Mouse (Mus musculus) CH12.LX (cell line): Measurements from ENCODE around the gene Car11. TPM values are rescaled to one million over a fixed set of nuclear protein-coding genes. Genes with fewer than 3 reads are reported as not detected.

Experiments
- DNase-seq: peaks from one replicate; pipeline ENCODE4 v3.0.0-alpha.2; 2013; ENCODE audit errors: extremely low read depth
- H3K27ac ChIP-seq: 2 replicates; pipeline ENCODE4 v1.5.1; 2012; ENCODE audit warnings: low read depth, mild to moderate bottlenecking, control low read depth, moderate library complexity; ENCODE audit not compliant: insufficient read depth
- H3K27me3 ChIP-seq: replicated peaks from 2 replicates; pipeline ENCODE3; 2012; ENCODE audit warnings: inconsistent platforms
- H3K36me3 ChIP-seq, 2 experiments: replicated peaks in 1 of 2; 2 replicates each; pipeline versions ENCODE3 to v1.6.1; 2012; ENCODE audit warnings: inconsistent platforms in 1 of 2, low read length in 1 of 2, mild to moderate bottlenecking in 1 of 2, mixed read lengths in 1 of 2, moderate library complexity in 1 of 2; ENCODE audit not compliant: control insufficient read depth in 1 of 2, insufficient read depth in 1 of 2
- H3K4me1 ChIP-seq, 2 experiments: 2 replicates each; pipeline ENCODE4 v1.6.1; 2012; ENCODE audit warnings: inconsistent platforms in 1 of 2, moderate library complexity in 1 of 2; ENCODE audit not compliant: insufficient read depth in 2 of 2, control insufficient read depth in 1 of 2
- H3K4me2 ChIP-seq: 2 replicates; pipeline ENCODE4 v1.6.1; 2012; ENCODE audit warnings: low read depth, mild to moderate bottlenecking, control low read depth; ENCODE audit not compliant: poor library complexity, insufficient read depth, severe bottlenecking
- H3K4me3 ChIP-seq, 3 experiments: fragments of 150-350 bp in 1 of 3; sonication (generic) in 1 of 3; replicated peaks in 1 of 3; 2 replicates each; pipeline versions ENCODE3 to v1.5.1; 2011 to 2012; ENCODE audit warnings: low read depth in 2 of 3, low read length in 2 of 3, mild to moderate bottlenecking in 2 of 3, moderate library complexity in 2 of 3, control low read depth in 1 of 3, improper control_type of control experiment in 1 of 3, inconsistent platforms in 1 of 3, mixed read lengths in 1 of 3; ENCODE audit not compliant: poor library complexity in 1 of 3
- H3K79me2 ChIP-seq: replicated peaks from 2 replicates; pipeline ENCODE4 v1.6.1; 2012; ENCODE audit warnings: mild to moderate bottlenecking, moderate library complexity; ENCODE audit not compliant: control insufficient read depth, poor library complexity, insufficient read depth, severe bottlenecking; ENCODE audit errors: extremely low read depth
- H3K9ac ChIP-seq: 2 replicates; pipeline ENCODE4 v1.6.1; 2012; ENCODE audit warnings: low read depth, mild to moderate bottlenecking, control low read depth, moderate library complexity; ENCODE audit not compliant: insufficient read depth
- H3K9me3 ChIP-seq: replicated peaks from 2 replicates; pipeline ENCODE3; 2012; ENCODE audit warnings: low read length, inconsistent platforms, mixed read lengths
- BHLHE40 ChIP-seq: IDR thresholded peaks from 2 replicates; pipeline ENCODE4 v1.6.1; 2011; ENCODE audit warnings: mild to moderate bottlenecking, low read depth, low read length, improper control_type of control experiment
- CHD2 ChIP-seq: IDR thresholded peaks from 2 replicates; pipeline ENCODE4 v1.6.1; 2011; ENCODE audit warnings: low read length, improper control_type of control experiment
- CTCF ChIP-seq, 2 experiments: IDR thresholded peaks in 1 of 2; conservative IDR thresholded peaks in 1 of 2; 2 replicates each; pipeline ENCODE4 v1.5.1; 2011 to 2012; ENCODE audit warnings: low read depth in 2 of 2, low read length in 2 of 2, improper control_type of control experiment in 1 of 2, inconsistent platforms in 1 of 2, mild to moderate bottlenecking in 1 of 2, moderate library complexity in 1 of 2
- E2F4 ChIP-seq: IDR thresholded peaks from 2 replicates; pipeline ENCODE4 v1.6.1; 2011; ENCODE audit warnings: low read depth, low read length, improper control_type of control experiment; ENCODE audit not compliant: insufficient replicate concordance
- ELF1 ChIP-seq: IDR thresholded peaks from 2 replicates; pipeline ENCODE4 v1.6.1; 2014; ENCODE audit warnings: low read depth, mild to moderate bottlenecking, inconsistent platforms, low read length, improper control_type of control experiment
- EP300 ChIP-seq: IDR thresholded peaks from 2 replicates; pipeline ENCODE4 v1.6.1; 2011; ENCODE audit warnings: low read length, improper control_type of control experiment
- IRF4 ChIP-seq: IDR thresholded peaks from 2 replicates; pipeline ENCODE4 v1.6.1; 2014; ENCODE audit warnings: low read depth, mild to moderate bottlenecking, inconsistent platforms, low read length, improper control_type of control experiment
- JUN ChIP-seq: IDR thresholded peaks from 2 replicates; pipeline ENCODE4 v1.6.1; 2011; ENCODE audit warnings: low read depth, mild to moderate bottlenecking, low read length, improper control_type of control experiment, moderate library complexity; ENCODE audit not compliant: insufficient read depth
- JUND ChIP-seq: conservative IDR thresholded peaks from 2 replicates; pipeline ENCODE4 v1.6.1; 2011; ENCODE audit warnings: low read depth, low read length, improper control_type of control experiment
- NRF1 ChIP-seq: IDR thresholded peaks from 2 replicates; pipeline ENCODE4 v1.6.1; 2014; ENCODE audit warnings: low read depth, mild to moderate bottlenecking, inconsistent platforms, low read length, improper control_type of control experiment, moderate library complexity
- PAX5 ChIP-seq: IDR thresholded peaks from 2 replicates; pipeline ENCODE4 v1.6.1; 2012; ENCODE audit warnings: low read length, inconsistent platforms, mixed read lengths
- POLR2A ChIP-seq: IDR thresholded peaks from 2 replicates; pipeline ENCODE4 v1.6.1; 2011; ENCODE audit warnings: low read depth, mild to moderate bottlenecking, improper control_type of control experiment, low read length
- POLR2AphosphoS2 ChIP-seq: IDR thresholded peaks from 2 replicates; pipeline ENCODE4 v1.6.1; 2011; ENCODE audit warnings: low read depth, low read length, improper control_type of control experiment
- RAD21 ChIP-seq: IDR thresholded peaks from 2 replicates; pipeline ENCODE4 v1.6.1; 2011; ENCODE audit warnings: low read depth, mild to moderate bottlenecking, low read length, improper control_type of control experiment, moderate library complexity
- RCOR1 ChIP-seq: conservative IDR thresholded peaks from 2 replicates; pipeline ENCODE4 v1.6.1; 2012; ENCODE audit warnings: low read depth, mild to moderate bottlenecking, inconsistent platforms, low read length, improper control_type of control experiment
- SIN3A ChIP-seq: IDR thresholded peaks from 2 replicates; pipeline ENCODE4 v1.6.1; 2012; ENCODE audit warnings: low read length, improper control_type of control experiment, inconsistent platforms
- ZNF384 ChIP-seq: IDR thresholded peaks from 2 replicates; pipeline ENCODE4 v1.6.1; 2012; ENCODE audit warnings: low read depth, low read length, improper control_type of control experiment, inconsistent platforms
- dilution Hi-C: fragments of 300-500 bp; cut with MboI; formaldehyde crosslinking; loops from 2 replicates; pipeline ENCODE4 v1.14.3; 2020; ENCODE audit warnings: low sequenced_read_pairs; ENCODE audit not compliant: extremely low pct_unique_long_range_greater_than_20kb, extremely low pct_ligation_motif_present
- in situ Hi-C: fragments of 300-500 bp; cut with MboI; formaldehyde crosslinking; loops from 3 replicates; pipeline ENCODE4 v1.14.3; 2019; ENCODE audit warnings: low sequenced_read_pairs, low pct_ligation_motif_present, low pct_unique_long_range_greater_than_20kb, mixed read lengths
- polyA plus RNA-seq: library from polyadenylated mRNA; unstranded; fragments of >175 nt; gene quantifications from 2 replicates; pipeline ENCODE4 v1.2.1, GENCODE M21; 2012; ENCODE audit warnings: low read depth; ENCODE audit not compliant: insufficient read length
- total RNA-seq, 2 experiments: library from RNA; depleted of rRNA; stranded (reverse); fragments of 300-350 nt in 1 of 2; fragments of >200 nt in 1 of 2; gene quantifications; 2 replicates each; pipeline ENCODE4 v1.2.3; 2012 to 2014

The Car11 gene
- total and polyA plus RNA-seq, 3 experiments: not detected

- Histone ChIP-seq H3K4me2 (no peak overlapping the region), H3K36me3 (no peaks in the 10 kb centered on the region), H3K4me1 (peaks cover 3 to 54% of the 10 kb centered on the region in 2 experiments; a peak in 3 of 4 replicates), H3K4me3 (no peak overlapping the region), H3K79me2 (no peaks in the 10 kb centered on the region), H3K27me3 (no peaks in the 10 kb centered on the region), H3K9ac (no peak overlapping the region), H3K27ac (no peak overlapping the region), H3K9me3 (no peaks in the 10 kb centered on the region)
- in situ Hi-C loops: no loop called here
- TF ChIP-seq RAD21 (no peak), PAX5 (no peak), E2F4 (no peak), ELF1 (no peak), JUN (no peak)
- no peak for DNase-seq
- dilution Hi-C loops: no loop called here
Observed at GRCm38 (mm10) chr7:45701607-45702006, 2.0 kb downstream of the Car11 start.

DNA sequence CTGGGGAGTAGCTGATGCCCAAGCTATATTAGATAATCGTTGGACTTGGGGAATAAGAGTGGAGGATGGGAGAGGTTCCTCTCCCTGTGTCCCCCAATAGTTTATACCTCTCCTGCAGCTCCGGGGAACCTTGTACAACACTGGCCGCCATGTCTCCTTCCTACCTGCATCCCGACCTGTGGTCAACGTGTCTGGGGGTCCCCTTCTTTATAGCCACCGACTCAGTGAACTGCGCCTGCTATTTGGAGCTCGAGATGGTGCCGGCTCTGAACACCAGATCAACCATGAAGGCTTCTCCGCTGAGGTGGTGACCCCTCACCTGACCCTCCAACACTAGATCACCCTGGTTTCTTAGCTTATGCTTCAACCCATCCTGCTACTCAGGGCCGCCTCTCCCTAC lies 2.7 kb downstream of the Car11 start:
- Histone ChIP-seq H3K4me1 (peaks cover 3 to 57% of the 10 kb centered on the region in 2 experiments; a peak in 3 of 4 replicates), H3K79me2 (no peaks in the 10 kb centered on the region), H3K4me2 (no peak overlapping the region), H3K4me3 (no peak overlapping the region), H3K27me3 (no peaks in the 10 kb centered on the region), H3K27ac (no peak overlapping the region), H3K9me3 (no peaks in the 10 kb centered on the region), H3K36me3 (no peaks in the 10 kb centered on the region), H3K9ac (no peak overlapping the region)
- no peak for TF ChIP-seq IRF4
- TF ChIP-seq POLR2AphosphoS2: no peak
- no peak for TF ChIP-seq RCOR1
- TF ChIP-seq EP300: no peak
- no peak for TF ChIP-seq CHD2
- no peak for TF ChIP-seq ZNF384
- no peak for TF ChIP-seq NRF1
- TF ChIP-seq JUN: no peak
- TF ChIP-seq JUND: no peak
- no peak for TF ChIP-seq POLR2A
- TF ChIP-seq SIN3A: no peak
- TF ChIP-seq BHLHE40: no peak
- TF ChIP-seq CTCF (conservative IDR thresholded peaks at IDR 0.05 in 1 of 2, IDR thresholded peaks at IDR 0.05 in 1 of 2; ENCODE audit: low read depth in 2 of 2, low read length in 2 of 2): no peak
- no peak for TF ChIP-seq ELF1
- dilution Hi-C loops: no loop called here
- DNase-seq: no peak
- in situ Hi-C loops: no loop called here
